Mouse (Mus musculus): ENCODE measurements around the gene Sgta. TPM values are rescaled to one million over a fixed set of nuclear protein-coding genes. Genes with fewer than 3 reads are reported as not detected.

Gene Sgta
- total and polyA plus RNA-seq, 3 experiments: 67.6 to 123 (median 104) TPM

DNA sequence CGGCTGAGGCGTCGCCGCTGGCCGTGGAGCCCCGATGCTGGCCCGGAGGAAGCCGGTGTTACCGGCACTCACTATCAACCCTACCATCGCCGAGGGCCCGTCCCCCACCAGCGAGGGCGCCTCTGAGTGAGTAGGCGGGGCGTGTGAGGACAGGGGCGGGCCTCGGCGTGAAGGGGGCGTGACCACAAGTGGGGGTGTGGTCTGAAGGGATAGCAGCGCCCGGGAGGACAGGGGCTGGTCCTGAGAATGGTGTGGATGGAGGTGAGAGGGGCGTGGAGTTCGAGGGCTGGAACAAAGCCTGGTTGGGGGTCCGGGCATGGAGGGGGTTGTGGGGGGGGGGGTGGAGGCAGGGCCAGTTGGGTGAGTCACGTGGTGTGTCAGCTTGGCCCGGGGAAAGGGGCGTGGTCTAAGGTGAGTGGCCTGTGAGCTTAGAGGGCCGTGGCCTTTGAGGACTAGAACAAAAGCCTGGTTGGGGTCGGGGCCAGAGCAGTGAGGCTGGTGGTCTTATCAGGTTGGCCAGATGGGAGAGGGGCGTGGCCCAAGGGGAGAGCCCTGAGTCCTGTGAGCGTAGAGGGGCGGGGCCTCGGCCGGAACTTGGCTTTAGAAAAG lies 46.2 kb upstream of the Sgta start:
- H3K4me1 ChIP-seq (ENCODE audit: control insufficient read depth in 1 of 2, insufficient read depth in 2 of 2): peaks cover 8 to 27% of the 10 kb centered on the region in 2 experiments

DNA sequence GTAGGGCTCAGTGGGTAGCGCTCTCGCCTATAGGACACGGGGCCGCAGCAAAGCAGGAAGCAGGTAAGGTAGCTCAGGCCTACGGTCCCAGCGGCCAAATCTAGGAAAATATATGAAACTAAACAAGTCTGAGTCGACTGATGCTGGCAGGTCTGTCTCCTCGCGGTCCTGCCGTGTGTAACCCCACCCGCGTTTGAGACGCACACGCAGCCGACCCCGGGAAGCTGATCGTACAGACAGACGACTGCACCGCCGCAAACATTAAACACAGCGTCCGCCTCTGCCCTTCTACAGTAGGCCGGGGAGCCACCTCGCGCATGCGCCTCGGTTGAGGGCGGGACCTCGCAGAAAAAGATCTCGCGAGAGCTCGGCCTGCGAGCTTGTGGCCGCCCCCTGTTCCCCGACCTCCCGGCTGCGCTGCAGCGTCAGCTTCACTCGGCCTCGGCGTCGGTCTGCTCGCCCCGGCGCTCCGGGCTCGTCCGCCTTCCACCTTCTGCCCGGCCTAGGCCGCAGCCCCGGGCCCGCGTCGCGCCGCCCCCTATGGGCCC lies 45.7 kb upstream of the Sgta start, which contains the start of gene Map2k2:
Gene Map2k2 (plus strand): TSS at position 351 of the 548 bp plus-strand sequence.
- H3K4me2 ChIP-seq (ENCODE audit: insufficient read depth, low read depth, poor library complexity, severe bottlenecking): peak within 1 kb of the TSS; percentile 71
- peak; percentile 96 for DNase-seq (ENCODE audit: extremely low read depth)
- peak within 1 kb of the TSS; percentile 85 for H3K27ac ChIP-seq (ENCODE audit: insufficient read depth, low read depth)
- H3K36me3 ChIP-seq (replicated peaks in 1 of 2; ENCODE audit: control insufficient read depth in 1 of 2, insufficient read depth in 1 of 2, low read length in 1 of 2): peaks cover 26 to 37% of the 10 kb centered on the region in 2 experiments
- H3K9me3 ChIP-seq (replicated peaks; ENCODE audit: low read length): no peaks in the 10 kb centered on the region
- peaks cover 8 to 27% of the 10 kb centered on the region in 2 experiments for H3K4me1 ChIP-seq (ENCODE audit: control insufficient read depth in 1 of 2, insufficient read depth in 2 of 2)
- H3K4me3 ChIP-seq (replicated peaks in 1 of 3; ENCODE audit: low read depth in 2 of 3, low read length in 2 of 3, poor library complexity in 1 of 3): peak within 1 kb of the TSS; percentile 64 to 82 (median 79)
- in situ Hi-C loops (cut with MboI; ENCODE audit: low pct_ligation_motif_present, low pct_unique_long_range_greater_than_20kb, low sequenced_read_pairs): no loop called here
- H3K27me3 ChIP-seq (replicated peaks): no peaks in the 10 kb centered on the region
- H3K79me2 ChIP-seq (replicated peaks; ENCODE audit: control insufficient read depth, extremely low read depth, insufficient read depth, poor library complexity, severe bottlenecking): peaks cover 19% of the 10 kb centered on the region
- dilution Hi-C loops (cut with MboI; ENCODE audit: extremely low pct_ligation_motif_present, extremely low pct_unique_long_range_greater_than_20kb, low sequenced_read_pairs): no loop called here
- peak within 1 kb of the TSS; percentile 90 for H3K9ac ChIP-seq (ENCODE audit: insufficient read depth, low read depth)
- no peak; the same call in 1 of the 2 replicates for TF ChIP-seq UBTF (IDR thresholded peaks at IDR 0.05; ENCODE audit: low read depth, low read length)
- TF ChIP-seq ZKSCAN1 (IDR thresholded peaks at IDR 0.05; ENCODE audit: borderline replicate concordance, low read depth, low read length): no peak
- TF ChIP-seq JUN (IDR thresholded peaks at IDR 0.05; ENCODE audit: insufficient read depth, low read depth, low read length): no peak
- TF ChIP-seq POLR2A (IDR thresholded peaks at IDR 0.05; ENCODE audit: low read depth, low read length): peak; percentile 99
- peak; percentile 60; the same call in 1 of the 2 replicates for TF ChIP-seq KAT2A (IDR thresholded peaks at IDR 0.05; ENCODE audit: insufficient replicate concordance, low read length)
- TF ChIP-seq SIN3A (IDR thresholded peaks at IDR 0.05; ENCODE audit: low read length): peak; percentile 76
- peak; percentile 36; the same call in 1 of the 2 replicates for TF ChIP-seq MEF2A (IDR thresholded peaks at IDR 0.05; ENCODE audit: borderline replicate concordance, low read depth, low read length)
- no peak for TF ChIP-seq JUND (conservative IDR thresholded peaks at IDR 0.05; ENCODE audit: low read depth, low read length)
- TF ChIP-seq POLR2AphosphoS2 (IDR thresholded peaks at IDR 0.05; ENCODE audit: low read depth, low read length): peak; percentile 98
- peak; percentile 32 for TF ChIP-seq MAX (IDR thresholded peaks at IDR 0.05; ENCODE audit: low read length)
- TF ChIP-seq IRF4 (IDR thresholded peaks at IDR 0.05; ENCODE audit: low read depth, low read length): no peak
- TF ChIP-seq PAX5 (IDR thresholded peaks at IDR 0.05; ENCODE audit: low read length): no peak
- no peak for TF ChIP-seq MAFK (IDR thresholded peaks at IDR 0.05; ENCODE audit: insufficient replicate concordance, low read length)
- TF ChIP-seq ZNF384 (IDR thresholded peaks at IDR 0.05; ENCODE audit: low read depth, low read length): no peak
- no peak for TF ChIP-seq GABPA (IDR thresholded peaks at IDR 0.05; ENCODE audit: insufficient replicate concordance, low read depth, low read length)
- TF ChIP-seq MAZ (IDR thresholded peaks at IDR 0.05; ENCODE audit: low read depth, low read length): peak; percentile 34; the same call in 1 of the 2 replicates
- TF ChIP-seq ELF1 (IDR thresholded peaks at IDR 0.05; ENCODE audit: low read depth, low read length): peak; percentile 78
- TF ChIP-seq CHD1 (IDR thresholded peaks at IDR 0.05; ENCODE audit: low read depth, low read length): 0 out of 2 replicates have a peak, but pooled peaks have one; percentile 26
- no peak for TF ChIP-seq SMC3 (IDR thresholded peaks at IDR 0.05; ENCODE audit: low read depth, low read length)
- TF ChIP-seq MYC (IDR thresholded peaks at IDR 0.05; ENCODE audit: low read depth, low read length): peak; percentile 50; the same call in 1 of the 2 replicates
- TF ChIP-seq NELFE (IDR thresholded peaks at IDR 0.05; ENCODE audit: low read depth, low read length): peak; percentile 85
- no peak for TF ChIP-seq USF2 (conservative IDR thresholded peaks at IDR 0.05; ENCODE audit: low read depth, low read length)
- no peak for TF ChIP-seq EP300 (IDR thresholded peaks at IDR 0.05; ENCODE audit: low read length)
- peak; percentile 84 for TF ChIP-seq TBP (conservative IDR thresholded peaks at IDR 0.05; ENCODE audit: low read depth, low read length)

More for the DNA sequence above, 46.2 kb upstream of the Sgta start:
- DNase-seq (ENCODE audit: extremely low read depth): peak; percentile 74
- in situ Hi-C loops (cut with MboI; ENCODE audit: low pct_ligation_motif_present, low pct_unique_long_range_greater_than_20kb, low sequenced_read_pairs) (no loop called here), dilution Hi-C loops (cut with MboI; ENCODE audit: extremely low pct_ligation_motif_present, extremely low pct_unique_long_range_greater_than_20kb, low sequenced_read_pairs) (no loop called here)
- H3K79me2 ChIP-seq (replicated peaks; ENCODE audit: control insufficient read depth, extremely low read depth, insufficient read depth, poor library complexity, severe bottlenecking): peaks cover 22% of the 10 kb centered on the region
- no peaks in the 10 kb centered on the region for H3K27me3 ChIP-seq (replicated peaks)
- peak overlapping the region; percentile 64 to 82 (median 79) for H3K4me3 ChIP-seq (replicated peaks in 1 of 3; ENCODE audit: low read depth in 2 of 3, low read length in 2 of 3, poor library complexity in 1 of 3)
- H3K27ac ChIP-seq (ENCODE audit: insufficient read depth, low read depth): peak overlapping the region; percentile 85
- H3K4me2 ChIP-seq (ENCODE audit: insufficient read depth, low read depth, poor library complexity, severe bottlenecking): peak overlapping the region; percentile 71
- peak overlapping the region; percentile 90 for H3K9ac ChIP-seq (ENCODE audit: insufficient read depth, low read depth)
- H3K36me3 ChIP-seq (replicated peaks in 1 of 2; ENCODE audit: control insufficient read depth in 1 of 2, insufficient read depth in 1 of 2, low read length in 1 of 2): peaks cover 32 to 43% of the 10 kb centered on the region in 2 experiments
- TF ChIP-seq BHLHE40 (IDR thresholded peaks at IDR 0.05; ENCODE audit: low read depth, low read length) (peak; percentile 8; the same call in 1 of the 2 replicates), TBP (conservative IDR thresholded peaks at IDR 0.05; ENCODE audit: low read depth, low read length) (no peak), JUN (IDR thresholded peaks at IDR 0.05; ENCODE audit: insufficient read depth, low read depth, low read length) (no peak), MXI1 (IDR thresholded peaks at IDR 0.05; ENCODE audit: low read depth, low read length) (peak; percentile 70; the same call in 1 of the 2 replicates), MAFK (IDR thresholded peaks at IDR 0.05; ENCODE audit: insufficient replicate concordance, low read length) (no peak), JUND (conservative IDR thresholded peaks at IDR 0.05; ENCODE audit: low read depth, low read length) (no peak), USF2 (conservative IDR thresholded peaks at IDR 0.05; ENCODE audit: low read depth, low read length) (peak; percentile 44), E2F4 (IDR thresholded peaks at IDR 0.05; ENCODE audit: insufficient replicate concordance, low read depth, low read length) (no peak), RCOR1 (conservative IDR thresholded peaks at IDR 0.05; ENCODE audit: low read depth, low read length) (no peak), MAZ (IDR thresholded peaks at IDR 0.05; ENCODE audit: low read depth, low read length) (0 out of 2 replicates have a peak, but pooled peaks have one; percentile 17), CTCF (conservative IDR thresholded peaks at IDR 0.05 in 1 of 2, IDR thresholded peaks at IDR 0.05 in 1 of 2; ENCODE audit: low read depth in 2 of 2, low read length in 2 of 2) (peak in 1 of 2 experiments; percentile 41; a peak in 2 of 4 replicates), USF1 (IDR thresholded peaks at IDR 0.05; ENCODE audit: low read depth, low read length) (peak; percentile 71), MAX (IDR thresholded peaks at IDR 0.05; ENCODE audit: low read length) (peak; percentile 58; the same call in 1 of the 2 replicates), CHD1 (IDR thresholded peaks at IDR 0.05; ENCODE audit: low read depth, low read length) (no peak), MEF2A (IDR thresholded peaks at IDR 0.05; ENCODE audit: borderline replicate concordance, low read depth, low read length) (no peak; the same call in 1 of the 2 replicates), EP300 (IDR thresholded peaks at IDR 0.05; ENCODE audit: low read length) (no peak), PAX5 (IDR thresholded peaks at IDR 0.05; ENCODE audit: low read length) (no peak)
- H3K9me3 ChIP-seq (replicated peaks; ENCODE audit: low read length): no peaks in the 10 kb centered on the region

Data from CH12.LX (cell line).